Mouse (Mus musculus): Measurements from ENCODE around the gene Clic5.

Gene Clic5

DNA sequence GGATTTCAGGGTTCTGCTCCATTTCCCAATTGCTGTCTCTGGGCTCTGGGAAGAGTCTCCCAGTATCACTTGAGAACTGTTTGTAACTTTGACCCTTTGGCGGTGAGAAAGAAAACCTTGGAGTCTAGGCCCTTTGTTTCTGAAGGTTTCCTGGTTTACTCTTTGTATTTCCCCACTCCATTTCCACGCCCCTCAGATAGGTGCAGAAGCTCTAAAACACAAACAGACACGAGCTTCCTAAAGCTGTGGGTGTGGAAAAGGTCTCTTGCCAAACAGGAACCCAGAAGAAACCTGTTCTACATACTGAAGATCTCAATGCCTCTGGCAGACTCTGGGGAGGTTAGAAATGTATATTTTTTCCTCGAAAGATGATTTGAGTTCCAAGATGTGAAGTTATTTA is 10.8 kb downstream of the Clic5 start:
- no peak for DNase-seq

GRCm38 (mm10) chr17:44202952-44203351 is 14.6 kb downstream of the Clic5 start:
- DNase-seq: no peak

DNA sequence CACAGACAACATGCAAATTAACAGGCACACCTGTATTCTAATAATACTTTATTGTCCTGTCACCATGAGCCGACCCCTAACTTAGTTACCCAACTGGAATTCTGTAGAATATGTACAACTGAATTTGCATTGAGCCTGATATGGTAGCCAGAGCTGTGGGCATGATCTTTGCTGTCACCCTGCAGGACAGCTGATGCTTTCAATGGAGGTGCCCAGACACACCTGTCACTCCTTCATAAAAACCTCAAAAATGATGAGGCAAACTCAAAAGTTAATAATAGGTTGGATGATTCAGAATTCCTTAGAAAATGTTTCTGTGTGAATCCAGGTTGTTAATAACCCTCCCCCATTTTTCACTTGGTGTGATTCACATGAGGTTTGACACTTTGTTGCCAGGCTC is 16.4 kb downstream of the Clic5 start:
- DNase-seq: no peak

- no peak for DNase-seq
These were observed 17.2 kb downstream of the Clic5 start for GRCm38 (mm10) chr17:44205562-44205961.

- DNase-seq: no peak
These were observed 20.5 kb downstream of the Clic5 start for GRCm38 (mm10) chr17:44208900-44209299.

- no peak for DNase-seq
These were observed 24.7 kb downstream of the Clic5 start for GRCm38 (mm10) chr17:44212960-44213619.

- no peak for DNase-seq
These were observed 26.9 kb downstream of the Clic5 start for GRCm38 (mm10) chr17:44215196-44215799.

GRCm38 (mm10) chr17:44217185-44217584 is 28.8 kb downstream of the Clic5 start:
- DNase-seq: no peak

DNA sequence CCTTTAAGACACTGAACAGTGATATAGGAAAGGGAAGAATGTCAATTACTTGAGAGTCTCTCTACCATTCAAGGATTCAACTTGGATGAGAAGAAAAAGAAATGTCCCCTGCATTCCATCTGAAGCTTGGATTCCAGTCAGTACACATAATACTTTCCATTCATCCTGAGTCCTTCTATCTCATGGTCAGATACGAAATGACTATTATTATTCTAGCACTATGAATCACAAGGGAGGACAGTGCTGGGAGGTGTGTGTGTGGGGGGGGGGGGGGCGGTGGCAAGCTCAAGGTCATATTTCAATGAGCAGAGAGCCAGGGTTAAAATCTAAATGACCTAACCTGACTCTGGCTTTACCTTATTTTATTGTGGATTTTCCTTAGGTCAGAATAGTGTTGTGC is 31.6 kb downstream of the Clic5 start:
- no peak for DNase-seq

- no peak for DNase-seq
These were observed 40.0 kb downstream of the Clic5 start for GRCm38 (mm10) chr17:44228428-44228827.

- no peak for DNase-seq
These were observed 41.7 kb downstream of the Clic5 start for GRCm38 (mm10) chr17:44230083-44230482.

DNA sequence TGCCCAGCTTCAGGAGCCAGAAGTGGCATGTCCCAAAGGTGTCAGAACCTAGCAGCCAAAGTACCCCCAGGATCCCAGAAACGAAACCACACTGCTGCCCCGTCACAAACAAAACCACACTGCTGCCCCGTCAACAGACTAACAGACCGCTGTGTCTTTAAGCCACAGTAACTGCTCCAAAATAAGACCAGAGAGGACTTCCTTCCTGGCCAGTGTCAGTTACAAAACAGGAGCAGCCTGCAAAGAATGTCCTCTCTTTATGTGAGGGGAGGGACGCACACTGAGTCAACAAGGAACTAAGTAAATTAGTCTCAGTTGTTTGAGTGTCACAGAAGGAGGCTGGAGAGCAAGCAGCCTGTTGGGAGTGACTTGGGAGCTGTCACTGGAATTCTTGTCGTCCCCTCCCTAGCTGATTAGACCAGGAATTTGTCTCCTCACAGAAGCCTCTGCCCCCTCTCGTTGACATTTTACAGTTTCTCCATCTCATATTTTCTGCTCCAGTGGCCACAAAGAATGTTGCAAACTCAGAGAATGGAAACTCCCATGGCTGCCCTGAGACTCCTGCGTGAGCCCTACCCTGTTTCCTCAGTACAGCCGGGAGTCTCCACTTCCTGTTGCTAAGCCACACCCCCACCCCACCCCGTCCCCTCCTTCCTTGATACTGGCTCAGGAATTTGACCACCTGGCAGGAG is 50.8 kb downstream of the Clic5 start:
- no peak for DNase-seq

DNA sequence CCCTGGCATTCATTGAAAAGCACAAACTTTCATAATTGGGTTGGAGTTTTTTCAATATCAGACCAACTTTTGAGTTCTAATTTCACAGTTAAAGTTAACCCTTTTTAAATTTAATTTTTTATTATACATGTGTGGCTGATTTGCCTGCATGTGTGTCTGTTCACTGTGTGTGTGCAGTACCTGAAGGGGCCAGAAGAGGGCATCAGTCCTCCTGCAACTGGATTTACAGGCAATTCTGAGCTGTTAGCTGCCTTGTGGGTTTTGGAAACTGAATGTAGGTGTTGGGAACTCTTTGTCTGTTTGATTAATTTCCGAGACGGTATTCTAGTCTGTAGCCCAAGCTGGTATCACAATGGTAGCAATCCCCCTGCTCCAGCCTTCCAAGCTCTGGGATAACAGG is 52.4 kb downstream of the Clic5 start:
- no peak for DNase-seq

DNA sequence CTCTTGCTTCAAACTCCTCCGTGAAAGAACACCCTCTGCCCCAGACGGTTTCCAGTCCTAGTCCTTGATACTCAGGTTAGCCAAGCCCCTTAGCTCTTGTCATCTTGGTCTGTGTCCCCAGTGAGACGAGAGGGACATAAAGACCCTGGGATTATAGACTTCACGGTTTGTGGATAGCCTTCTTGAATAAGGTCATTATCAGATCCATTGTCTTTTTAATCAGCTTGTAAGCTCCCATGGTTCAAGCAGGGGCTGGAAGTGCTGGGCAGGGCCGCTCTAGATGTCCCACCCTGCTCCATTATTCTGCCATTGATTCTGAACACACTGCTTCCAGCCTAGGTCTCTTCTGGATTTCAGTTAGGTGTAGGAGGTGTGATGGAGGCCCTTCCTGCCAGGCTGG is 55.7 kb downstream of the Clic5 start:
- no peak for DNase-seq

DNA sequence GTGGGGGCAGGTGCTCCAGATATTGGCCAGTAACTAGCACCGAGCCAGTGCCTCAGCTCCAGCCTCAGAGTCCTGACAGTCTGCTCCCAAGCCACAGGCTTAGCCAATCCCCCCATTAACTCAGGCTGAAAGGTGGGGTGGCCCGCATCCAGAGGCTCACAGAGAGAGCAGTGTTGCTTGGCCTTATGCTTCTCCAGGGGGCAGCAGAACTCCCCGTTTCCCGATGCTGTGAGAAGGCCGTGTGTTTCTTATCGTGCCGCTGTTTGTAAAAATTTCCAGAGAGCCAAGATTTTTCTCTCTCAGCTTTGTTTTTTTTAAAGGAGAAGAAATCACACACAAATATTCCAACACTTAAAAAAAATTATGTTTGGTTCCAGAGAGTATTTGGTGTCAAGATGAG is 56.2 kb downstream of the Clic5 start:
- DNase-seq: no peak

DNA sequence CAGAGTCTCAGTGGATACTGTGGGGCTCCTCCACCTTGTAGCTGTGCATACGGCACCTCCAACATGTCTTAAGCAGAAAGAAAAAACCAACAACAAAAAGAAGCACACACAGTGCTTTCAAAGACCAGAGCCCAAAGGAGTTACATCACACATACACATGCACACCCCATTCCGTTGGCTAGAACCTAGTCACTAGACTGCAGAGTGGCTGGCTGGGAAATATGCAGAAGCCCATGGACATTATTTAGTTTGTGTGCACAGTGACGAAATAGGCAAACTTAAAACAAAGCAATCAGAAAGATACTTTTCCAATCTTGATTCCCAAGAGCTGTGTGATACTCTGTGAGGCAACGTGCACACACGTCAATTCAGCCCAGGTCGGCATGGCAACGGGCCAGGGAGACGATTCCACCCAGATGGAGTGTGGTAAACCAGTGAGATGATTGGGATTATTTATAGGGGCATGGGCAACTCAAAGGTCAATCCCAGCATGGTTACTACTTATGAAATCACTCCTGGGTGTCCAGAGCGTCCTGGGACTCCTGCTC is 57.8 kb downstream of the Clic5 start:
- DNase-seq: no peak

- no peak for DNase-seq
These were observed 61.2 kb downstream of the Clic5 start for GRCm38 (mm10) chr17:44249544-44249943.

DNA sequence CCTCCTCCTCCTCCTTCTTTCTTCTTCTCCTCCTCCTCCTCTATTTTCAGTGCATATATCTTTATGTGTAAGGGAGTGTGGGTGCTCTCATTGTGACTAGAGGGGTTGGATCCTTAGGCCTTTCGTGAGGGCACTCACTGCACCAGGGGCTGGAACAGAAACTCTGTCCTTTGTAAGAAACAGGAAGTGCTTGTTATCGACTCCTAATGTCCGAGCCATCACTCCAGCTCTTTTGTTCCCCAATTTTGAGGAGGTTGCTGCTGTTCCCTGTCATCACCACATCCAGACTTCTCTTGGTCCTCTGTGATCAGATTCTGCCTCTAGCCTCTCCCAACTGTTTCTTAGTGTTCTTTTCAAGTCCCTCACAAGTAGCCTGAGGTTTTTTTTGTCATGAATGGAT is 64.3 kb downstream of the Clic5 start:
- DNase-seq: no peak

DNA sequence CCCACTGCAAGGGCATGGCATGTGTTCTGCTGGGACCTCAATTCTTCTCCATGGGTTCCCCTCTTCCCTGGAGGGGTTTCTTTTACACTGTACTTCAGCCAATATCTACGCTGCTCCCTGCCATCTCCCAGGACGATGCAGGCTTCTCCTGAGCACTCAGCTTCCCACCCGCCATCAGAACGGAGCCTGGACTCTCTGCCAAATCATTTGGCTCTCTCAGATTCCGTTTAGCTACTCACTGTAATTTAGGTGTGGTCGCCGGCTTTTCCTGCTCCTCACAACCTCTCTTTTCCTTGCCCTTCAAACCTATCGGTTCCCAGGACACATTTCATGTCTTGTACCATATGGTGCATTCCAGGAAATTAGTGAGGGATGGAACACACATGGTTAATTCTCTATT is 66.3 kb downstream of the Clic5 start:
- no peak for DNase-seq

DNA sequence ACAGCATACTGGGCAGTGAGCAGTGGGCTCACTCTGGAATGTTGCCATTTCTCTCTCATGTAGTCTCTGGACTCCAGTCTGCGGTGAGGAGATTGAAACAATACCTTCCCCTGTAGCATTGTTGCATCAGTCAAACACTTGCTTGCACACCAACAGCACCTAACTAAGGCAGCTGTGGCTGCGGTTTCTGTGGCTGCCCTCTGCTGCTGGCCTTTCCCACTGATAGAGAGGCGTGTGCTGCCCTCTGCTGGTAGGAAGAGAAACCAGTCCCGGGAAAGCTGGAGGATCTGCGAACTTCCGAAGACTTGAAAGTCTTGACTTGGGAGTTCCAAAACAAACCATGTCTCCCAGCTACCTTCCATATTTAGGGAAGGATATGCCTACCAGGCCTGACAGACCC is 68.2 kb downstream of the Clic5 start:
- DNase-seq: peak; percentile 14

- no peak for DNase-seq
These were observed 70.9 kb downstream of the Clic5 start for GRCm38 (mm10) chr17:44259245-44259644.

- DNase-seq: peak; percentile 34
These were observed 73.3 kb downstream of the Clic5 start for GRCm38 (mm10) chr17:44261594-44262202.

DNA sequence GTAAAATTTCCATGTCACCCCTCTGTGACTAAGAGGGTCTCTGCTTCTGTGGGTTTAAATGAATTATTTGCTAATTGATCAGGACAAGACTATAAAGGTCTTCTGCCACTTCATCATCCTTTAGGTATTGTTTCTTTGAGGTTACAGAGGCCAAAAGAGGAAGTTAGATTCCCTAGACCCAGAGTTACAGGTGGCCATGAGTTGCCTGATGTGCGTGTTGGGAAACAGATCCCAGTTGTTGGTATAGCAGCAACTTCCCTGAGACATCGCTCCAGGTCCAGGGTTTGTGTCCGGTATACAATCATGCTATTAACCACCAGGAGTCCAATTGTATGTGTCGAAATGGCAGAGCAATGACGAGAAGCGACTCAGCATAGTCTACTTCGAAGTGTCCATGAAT is 81.7 kb downstream of the Clic5 start:
- DNase-seq: no peak

DNA sequence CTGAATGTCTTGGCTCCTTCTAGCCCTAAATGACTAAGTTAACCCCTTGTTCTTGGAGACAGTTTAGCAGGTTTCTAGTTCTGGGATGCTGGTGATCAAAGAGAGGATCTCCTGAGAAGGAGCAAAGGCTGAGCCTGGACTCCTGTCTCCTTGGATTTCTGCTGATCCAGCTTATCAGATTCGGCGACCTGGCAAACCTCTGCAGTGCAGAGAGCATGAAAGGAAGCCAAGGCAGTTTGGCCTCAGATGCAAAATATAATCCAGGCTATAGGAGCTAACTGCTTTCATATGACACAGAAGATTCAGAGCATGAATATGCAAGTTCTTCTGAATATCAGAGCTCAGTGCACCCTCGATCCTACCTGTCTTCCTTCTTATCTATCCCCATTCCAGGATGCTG is 83.0 kb downstream of the Clic5 start:
- DNase-seq: no peak
